Mouse (Mus musculus): ENCODE measurements around the gene Tent5a. TPM values are rescaled to one million over a fixed set of nuclear protein-coding genes. Genes with fewer than 3 reads are reported as not detected.
A peak's percentile ranks its signal among the peaks of the same experiment; 100 is the strongest.

Gene Tent5a
- polyA plus RNA-seq (2012; fragmentation: generic; extraction: Trizol): 0.78 TPM

DNA sequence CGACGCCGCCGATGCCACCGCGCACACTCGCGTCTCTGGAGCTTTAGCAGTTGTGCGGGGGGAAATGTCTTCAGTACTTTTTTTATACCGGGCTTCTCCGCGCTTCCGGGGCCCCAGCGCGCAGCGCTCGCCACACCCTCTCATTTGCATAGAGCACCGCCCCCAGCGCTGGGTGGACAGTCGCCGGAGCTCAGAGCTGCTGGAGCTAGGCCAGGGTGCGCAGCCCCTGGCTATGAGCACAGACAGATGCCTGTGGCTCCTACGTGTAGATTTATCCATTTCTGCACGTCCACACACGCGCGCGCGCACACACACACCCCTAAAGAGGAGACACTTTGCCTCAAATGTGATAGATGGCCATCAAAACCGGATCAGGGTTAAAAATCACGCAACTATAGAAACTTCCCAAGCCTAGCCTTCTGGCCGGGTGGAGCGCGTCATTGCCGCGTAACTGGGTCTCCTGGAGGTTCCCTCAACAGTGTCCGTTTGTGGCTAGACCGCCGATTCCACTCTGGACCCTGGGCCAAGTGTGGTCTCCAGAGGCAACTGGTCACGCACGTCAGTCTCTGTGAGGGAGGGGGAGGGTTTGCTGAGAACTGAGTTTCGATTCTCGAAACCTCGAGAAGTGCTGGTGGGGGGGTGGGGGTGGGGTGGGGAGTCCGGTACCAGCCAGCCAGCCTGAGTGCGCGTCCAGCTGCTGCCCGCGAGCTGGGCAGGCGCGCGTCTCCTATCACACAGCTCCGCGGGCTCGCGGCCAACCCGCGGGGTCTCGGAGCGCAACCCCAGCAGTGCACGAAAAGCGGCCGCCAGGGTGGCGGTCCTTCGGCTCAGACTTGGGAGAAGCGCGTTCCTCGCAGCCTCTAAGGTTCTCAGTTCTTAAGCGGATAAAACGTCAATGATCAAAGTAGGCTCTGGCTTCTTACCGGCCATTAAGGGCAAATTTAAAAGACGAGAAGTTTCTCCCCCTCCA lies at the start of gene Tent5a:
Tent5a (minus strand) TSS at position 107 of the 970 bp plus-strand sequence.
- Histone ChIP-seq H3K4me2 (ENCODE audit: low read depth) (peak within 1 kb of the TSS; percentile 81), H3K27me3 (ENCODE audit: control insufficient read depth, insufficient read depth, insufficient read length) (no peaks in the 10 kb centered on the region)

DNA sequence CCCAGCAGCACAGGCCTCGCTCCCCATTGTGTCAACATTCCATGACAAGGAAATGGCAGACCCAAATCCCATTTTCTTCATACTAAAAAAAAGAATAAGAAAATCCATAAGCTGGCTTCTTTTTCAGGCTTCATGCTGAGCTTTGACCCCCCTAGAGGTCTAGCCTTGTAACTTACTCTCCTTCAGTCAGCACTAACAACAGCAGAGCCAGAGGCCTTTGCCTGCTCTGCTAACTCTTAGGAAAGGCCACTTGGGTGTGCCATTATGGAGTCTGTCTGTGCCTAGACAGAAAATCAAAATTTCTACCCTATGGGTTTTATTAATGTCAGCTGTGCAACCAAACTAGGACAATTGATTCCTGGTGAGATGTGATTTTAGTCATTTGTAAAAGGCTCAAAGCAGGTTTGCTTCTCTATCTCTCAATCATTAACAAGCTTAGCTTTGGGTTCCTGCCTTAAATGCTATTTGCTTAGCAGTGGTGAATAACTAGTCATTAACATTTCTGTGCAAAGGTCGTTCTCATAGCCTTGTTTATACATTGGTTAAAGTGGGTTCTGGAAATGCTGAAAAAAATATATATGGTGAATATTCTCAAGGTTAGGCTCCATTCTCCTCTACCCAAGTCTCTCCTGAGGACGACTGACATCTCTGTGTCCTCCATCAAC lies 49.6 kb upstream of the Tent5a start:
- Histone ChIP-seq H3K79me2 (ENCODE audit: control insufficient read depth, insufficient read depth) (no peaks in the 10 kb centered on the region), H3ac (ENCODE audit: control insufficient read depth, insufficient read length) (no peak overlapping the region), H3K27me3 (ENCODE audit: control insufficient read depth, insufficient read depth, insufficient read length) (no peaks in the 10 kb centered on the region), H3K4me3 (no peak overlapping the region), H3K36me3 (ENCODE audit: control insufficient read depth, insufficient read depth) (no peaks in the 10 kb centered on the region), H3K4me2 (ENCODE audit: low read depth) (no peak overlapping the region)
- TF ChIP-seq POLR2A (IDR thresholded peaks at IDR 0.05; ENCODE audit: insufficient read length, low read depth) (no peak), REST (IDR thresholded peaks at IDR 0.05; ENCODE audit: insufficient read depth, insufficient read length) (no peak), E2F4 (IDR thresholded peaks at IDR 0.05; ENCODE audit: insufficient read depth) (no peak), USF1 (IDR thresholded peaks at IDR 0.05; ENCODE audit: low read depth) (no peak), TCF12 (IDR thresholded peaks at IDR 0.05; ENCODE audit: insufficient read depth, poor library complexity, severe bottlenecking) (no peak), MYOG (IDR thresholded peaks at IDR 0.05; ENCODE audit: control insufficient read depth in 1 of 3, insufficient read depth in 1 of 3, insufficient read length in 2 of 3, low read depth in 2 of 3) (no peak), CEBPB (IDR thresholded peaks at IDR 0.05; ENCODE audit: insufficient read depth, poor library complexity, severe bottlenecking) (no peak), MYOD1 (IDR thresholded peaks at IDR 0.05; ENCODE audit: control insufficient read depth in 1 of 3, insufficient read length in 2 of 3, low read depth in 2 of 3) (no peak), MAX (IDR thresholded peaks at IDR 0.05; ENCODE audit: low read depth) (no peak), TCF3 (IDR thresholded peaks at IDR 0.05; ENCODE audit: insufficient read length, low read depth) (no peak), SRF (IDR thresholded peaks at IDR 0.05; ENCODE audit: control insufficient read depth, insufficient read length, low read depth) (no peak), POLR2AphosphoS2 (IDR thresholded peaks at IDR 0.05; ENCODE audit: insufficient read length, low read depth) (no peak)

More for the DNA sequence above, at the start of gene Tent5a:
- no peak for TF ChIP-seq SRF (IDR thresholded peaks at IDR 0.05; ENCODE audit: control insufficient read depth, insufficient read length, low read depth)
- no peak for TF ChIP-seq E2F4 (IDR thresholded peaks at IDR 0.05; ENCODE audit: insufficient read depth)
- no peak for TF ChIP-seq REST (IDR thresholded peaks at IDR 0.05; ENCODE audit: insufficient read depth, insufficient read length)
- peak; percentile 75 for TF ChIP-seq POLR2AphosphoS2 (IDR thresholded peaks at IDR 0.05; ENCODE audit: insufficient read length, low read depth)
- peak in 1 of 3 experiments; percentile 76 for TF ChIP-seq MYOD1 (IDR thresholded peaks at IDR 0.05; ENCODE audit: control insufficient read depth in 1 of 3, insufficient read length in 2 of 3, low read depth in 2 of 3)
- TF ChIP-seq MYOG (IDR thresholded peaks at IDR 0.05; ENCODE audit: control insufficient read depth in 1 of 3, insufficient read depth in 1 of 3, insufficient read length in 2 of 3, low read depth in 2 of 3): peak in 2 of 3 experiments; percentile 55 to 61
- no peak for TF ChIP-seq USF1 (IDR thresholded peaks at IDR 0.05; ENCODE audit: low read depth)
- no peak for TF ChIP-seq MAX (IDR thresholded peaks at IDR 0.05; ENCODE audit: low read depth)
- peak; percentile 67 for TF ChIP-seq POLR2A (IDR thresholded peaks at IDR 0.05; ENCODE audit: insufficient read length, low read depth)
- TF ChIP-seq TCF12 (IDR thresholded peaks at IDR 0.05; ENCODE audit: insufficient read depth, poor library complexity, severe bottlenecking): no peak
- no peak for TF ChIP-seq TCF3 (IDR thresholded peaks at IDR 0.05; ENCODE audit: insufficient read length, low read depth)
- no peak for TF ChIP-seq CEBPB (IDR thresholded peaks at IDR 0.05; ENCODE audit: insufficient read depth, poor library complexity, severe bottlenecking)
- H3K36me3 ChIP-seq (ENCODE audit: control insufficient read depth, insufficient read depth): no peaks in the 10 kb centered on the region
- no peaks in the 10 kb centered on the region for H3K79me2 ChIP-seq (ENCODE audit: control insufficient read depth, insufficient read depth)
- H3ac ChIP-seq (ENCODE audit: control insufficient read depth, insufficient read length): peak within 1 kb of the TSS; percentile 40
- H3K4me3 ChIP-seq: peak within 1 kb of the TSS; percentile 78

DNA sequence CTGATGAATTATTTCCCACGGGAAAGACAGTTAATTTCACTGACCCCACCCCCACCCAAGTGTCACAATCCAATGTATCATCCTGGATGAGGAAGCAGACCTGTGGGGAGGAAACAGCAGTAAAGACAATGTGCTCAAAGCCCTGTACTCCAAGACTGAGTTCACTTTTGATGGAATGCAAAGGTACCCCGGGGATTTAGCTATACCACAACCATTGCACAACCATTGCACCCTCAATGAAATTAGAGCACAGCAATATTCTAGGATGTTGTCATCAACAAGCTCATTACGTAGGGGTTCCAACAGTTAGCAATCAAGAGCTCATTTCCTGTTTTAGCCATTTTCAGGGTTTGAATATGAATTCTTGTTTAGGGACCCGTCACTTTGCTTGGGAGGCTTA lies 48.0 kb upstream of the Tent5a start:
- no peaks in the 10 kb centered on the region for H3K36me3 ChIP-seq (ENCODE audit: control insufficient read depth, insufficient read depth)
- TF ChIP-seq USF1 (IDR thresholded peaks at IDR 0.05; ENCODE audit: low read depth): no peak
- TF ChIP-seq E2F4 (IDR thresholded peaks at IDR 0.05; ENCODE audit: insufficient read depth): no peak
- TF ChIP-seq POLR2A (IDR thresholded peaks at IDR 0.05; ENCODE audit: insufficient read length, low read depth): no peak
- no peak for TF ChIP-seq MAX (IDR thresholded peaks at IDR 0.05; ENCODE audit: low read depth)
- no peak for TF ChIP-seq REST (IDR thresholded peaks at IDR 0.05; ENCODE audit: insufficient read depth, insufficient read length)
- no peak for TF ChIP-seq TCF12 (IDR thresholded peaks at IDR 0.05; ENCODE audit: insufficient read depth, poor library complexity, severe bottlenecking)
- no peak for TF ChIP-seq POLR2AphosphoS2 (IDR thresholded peaks at IDR 0.05; ENCODE audit: insufficient read length, low read depth)
- TF ChIP-seq SRF (IDR thresholded peaks at IDR 0.05; ENCODE audit: control insufficient read depth, insufficient read length, low read depth): no peak
- TF ChIP-seq MYOG (IDR thresholded peaks at IDR 0.05; ENCODE audit: control insufficient read depth in 1 of 3, insufficient read depth in 1 of 3, insufficient read length in 2 of 3, low read depth in 2 of 3): no peak
- TF ChIP-seq MYOD1 (IDR thresholded peaks at IDR 0.05; ENCODE audit: control insufficient read depth in 1 of 3, insufficient read length in 2 of 3, low read depth in 2 of 3): no peak
- no peak for TF ChIP-seq CEBPB (IDR thresholded peaks at IDR 0.05; ENCODE audit: insufficient read depth, poor library complexity, severe bottlenecking)
- TF ChIP-seq TCF3 (IDR thresholded peaks at IDR 0.05; ENCODE audit: insufficient read length, low read depth): no peak
- no peak overlapping the region for H3K4me3 ChIP-seq
- H3K79me2 ChIP-seq (ENCODE audit: control insufficient read depth, insufficient read depth): no peaks in the 10 kb centered on the region
- no peak overlapping the region for H3ac ChIP-seq (ENCODE audit: control insufficient read depth, insufficient read length)
- no peak overlapping the region for H3K4me2 ChIP-seq (ENCODE audit: low read depth)
- H3K27me3 ChIP-seq (ENCODE audit: control insufficient read depth, insufficient read depth, insufficient read length): no peaks in the 10 kb centered on the region

DNA sequence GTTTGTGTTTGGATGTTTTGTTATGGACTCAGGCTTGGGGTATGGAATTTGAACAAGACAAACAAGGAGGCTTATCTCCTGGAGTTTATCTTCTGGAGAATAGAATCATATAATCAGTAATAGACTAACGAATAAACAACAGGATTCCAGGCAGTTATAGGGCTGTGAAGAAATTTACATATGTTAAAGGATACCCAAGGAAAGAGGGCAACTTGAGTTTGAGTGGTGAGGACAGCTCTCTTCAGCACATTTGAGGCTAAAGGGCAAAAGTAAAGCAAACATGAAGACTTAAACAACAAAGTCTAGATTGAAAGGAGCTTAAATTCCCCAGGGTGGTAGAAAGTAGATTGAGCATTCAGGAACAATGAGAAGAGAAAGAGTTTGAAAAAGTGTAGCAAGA lies 44.9 kb upstream of the Tent5a start:
- H3K36me3 ChIP-seq (ENCODE audit: control insufficient read depth, insufficient read depth): no peaks in the 10 kb centered on the region
- H3ac ChIP-seq (ENCODE audit: control insufficient read depth, insufficient read length): no peak overlapping the region
- no peak overlapping the region for H3K4me3 ChIP-seq
- H3K27me3 ChIP-seq (ENCODE audit: control insufficient read depth, insufficient read depth, insufficient read length): no peaks in the 10 kb centered on the region
- H3K79me2 ChIP-seq (ENCODE audit: control insufficient read depth, insufficient read depth): no peaks in the 10 kb centered on the region
- H3K4me2 ChIP-seq (ENCODE audit: low read depth): no peak overlapping the region
- no peak for TF ChIP-seq REST (IDR thresholded peaks at IDR 0.05; ENCODE audit: insufficient read depth, insufficient read length)

Data from myocyte (in vitro differentiated cells).